In the genomic region with DNA sequence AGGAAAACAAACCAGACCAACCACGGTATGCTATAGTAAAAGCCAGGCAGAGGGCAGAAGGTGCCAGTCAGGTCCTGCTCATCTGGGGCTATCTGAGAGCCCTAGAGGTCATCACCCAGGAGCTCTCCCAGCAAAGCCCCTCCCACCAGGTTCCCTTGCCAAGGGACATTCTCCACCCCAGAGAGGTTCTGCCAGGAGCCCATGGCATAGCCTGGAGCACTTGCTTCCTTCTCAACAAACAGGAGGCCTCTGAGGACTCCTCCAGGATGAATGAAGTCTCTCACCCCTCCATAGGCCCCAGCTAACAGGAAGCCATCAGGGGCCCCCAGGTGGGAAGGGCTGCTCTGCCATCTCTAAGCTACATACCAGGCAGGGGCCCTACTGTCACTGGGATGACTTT, we compare ENCODE assay signal across 9 mouse cellular contexts.
DNase-seq lines count a peak whose midpoint lies in the region; ATAC-seq and TF ChIP-seq lines count a peak whose summit lies in the region.
"Had no signal": no experiment of that assay in that cellular context is flagged by ENCODE, and none has a peak within 500 bp of the region (broad histone marks: within the 10 kb centered on the region; RNA-seq: fewer than 3 reads in every experiment).

No protein-coding gene starts in this region.

- DNase-seq in heart, postnatal 25 days (ENCODE audit: low spot score): no peak
- DNase-seq in urinary bladder, postnatal 14 days (ENCODE audit: low spot score): peak; percentile 56
- no peak for DNase-seq in urinary bladder, postnatal 10 days (ENCODE audit: low spot score)
- DNase-seq in liver, embryonic 14.5 days (ENCODE audit: low read depth in 3 of 3, low spot score in 3 of 3): no peak
- peak; percentile 67 for DNase-seq in thymus, postnatal 4 days
- DNase-seq in cerebellum, adult 11 months: no peak
- DNase-seq in c-Kit-positive CD71-positive TER-119-positive erythroid progenitor cells, embryonic 14.5 days (ENCODE audit: low spot score): no peak

- H3K4me3 ChIP-seq in heart, embryonic 16.5 days (ENCODE audit: low read length): no peak overlapping the region
- no peak overlapping the region for H3K4me3 ChIP-seq in liver, embryonic 14.5 days (ENCODE audit: insufficient read depth in 1 of 2, low read depth in 2 of 2, low read length in 2 of 2)
- H3K4me3 ChIP-seq: midbrain, embryonic 12.5 days had no signal

- ATAC-seq in heart, embryonic 16.5 days (replicated peaks; ENCODE audit: extremely low read depth, insufficient read depth, low FRiP score): no peak
- peak; percentile 24 for ATAC-seq in liver, embryonic 14.5 days (ENCODE audit: insufficient read depth)

- intact Hi-C loops in heart, postnatal 25 days (cut with DNase I): loop anchor here (2.0 kb wide), 1 partner anchor 25 kb away; no protein-coding TSS in a partner anchor

- TF ChIP-seq EP300 in liver, embryonic 14.5 days (IDR thresholded peaks at IDR 0.05; ENCODE audit: low read depth): no peak

- no peak overlapping the region for H3K4me2 ChIP-seq in heart, embryonic 16.5 days (ENCODE audit: low read depth, low read length)
- H3K4me2 ChIP-seq in liver, embryonic 14.5 days (ENCODE audit: low read depth): peak overlapping the region; percentile 28; the same call in 1 of the 2 replicates
- H3K4me2 ChIP-seq: midbrain, embryonic 12.5 days had no signal

- no peak for TF ChIP-seq CTCF in liver, embryonic 14.5 days (IDR thresholded peaks at IDR 0.05; ENCODE audit: low read depth)

- peak overlapping the region; percentile 70 for H3K27ac ChIP-seq in heart, embryonic 16.5 days (ENCODE audit: low read length)
- peak overlapping the region; percentile 14 for H3K27ac ChIP-seq in liver, embryonic 14.5 days
- H3K27ac ChIP-seq: midbrain, embryonic 12.5 days had no signal

- H3K36me3 ChIP-seq in heart, embryonic 16.5 days (ENCODE audit: control insufficient read depth, insufficient read depth): no peaks in the 10 kb centered on the region
- no peaks in the 10 kb centered on the region for H3K36me3 ChIP-seq in liver, embryonic 14.5 days (replicated peaks; ENCODE audit: control insufficient read depth, insufficient read depth, low read depth)
- H3K36me3 ChIP-seq: midbrain, embryonic 12.5 days had no signal

- H3K27me3 ChIP-seq in heart, embryonic 16.5 days (ENCODE audit: control insufficient read depth, insufficient read depth, low read length): no peaks in the 10 kb centered on the region
- H3K27me3 ChIP-seq in liver, embryonic 14.5 days (ENCODE audit: control insufficient read depth, insufficient read depth, low read length): no peaks in the 10 kb centered on the region
- H3K27me3 ChIP-seq: midbrain, embryonic 12.5 days had no signal

- 53% methylated on average over 1 of the region's 1 CpGs for WGBS in heart, embryonic 16.5 days
- 30% methylated on average over 1 of the region's 1 CpGs for WGBS in liver, embryonic 14.5 days (ENCODE audit: insufficient replicate concordance)

- H3K4me1 ChIP-seq in heart, embryonic 16.5 days (ENCODE audit: control insufficient read depth, insufficient read depth, low read length): peaks cover 19% of the 10 kb centered on the region
- peaks cover 54 to 64% of the 10 kb centered on the region in 2 experiments for H3K4me1 ChIP-seq in liver, embryonic 14.5 days (replicated peaks; ENCODE audit: control insufficient read depth in 2 of 2, insufficient read depth in 2 of 2, low read length in 1 of 2)
- H3K4me1 ChIP-seq: midbrain, embryonic 12.5 days had no signal

- H3K9me3 ChIP-seq in heart, embryonic 16.5 days (replicated peaks; ENCODE audit: control insufficient read depth, low read length): no peaks in the 10 kb centered on the region
- no peaks in the 10 kb centered on the region for H3K9me3 ChIP-seq in liver, embryonic 14.5 days (ENCODE audit: control insufficient read depth, low read length)
- H3K9me3 ChIP-seq: midbrain, embryonic 12.5 days had no signal

- H3K9ac ChIP-seq in heart, embryonic 16.5 days (ENCODE audit: low read length): peak overlapping the region; percentile 49; the same call in 1 of the 2 replicates
- H3K9ac ChIP-seq in liver, embryonic 14.5 days (replicated peaks): 0 out of 2 replicates have a peak overlapping the region, but pooled peaks have one; percentile 45
- H3K9ac ChIP-seq: midbrain, embryonic 12.5 days had no signal

Comparison
In these comparisons a context has a peak if more than half of its experiments do, and no peak if none do; other contexts are left out.
1. DNase-seq: peak in urinary bladder, postnatal 14 days (single experiment) and thymus, postnatal 4 days (single experiment); none in heart, postnatal 25 days (single experiment), urinary bladder, postnatal 10 days (single experiment), liver, embryonic 14.5 days (0 of 3), cerebellum, adult 11 months (single experiment) and c-Kit-positive CD71-positive TER-119-positive erythroid progenitor cells, embryonic 14.5 days (single experiment).